Mouse (Mus musculus): ENCODE results near the gene Chd1l.
A peak's percentile ranks its signal among the peaks of the same experiment; 100 is the strongest.

The Chd1l gene

DNA sequence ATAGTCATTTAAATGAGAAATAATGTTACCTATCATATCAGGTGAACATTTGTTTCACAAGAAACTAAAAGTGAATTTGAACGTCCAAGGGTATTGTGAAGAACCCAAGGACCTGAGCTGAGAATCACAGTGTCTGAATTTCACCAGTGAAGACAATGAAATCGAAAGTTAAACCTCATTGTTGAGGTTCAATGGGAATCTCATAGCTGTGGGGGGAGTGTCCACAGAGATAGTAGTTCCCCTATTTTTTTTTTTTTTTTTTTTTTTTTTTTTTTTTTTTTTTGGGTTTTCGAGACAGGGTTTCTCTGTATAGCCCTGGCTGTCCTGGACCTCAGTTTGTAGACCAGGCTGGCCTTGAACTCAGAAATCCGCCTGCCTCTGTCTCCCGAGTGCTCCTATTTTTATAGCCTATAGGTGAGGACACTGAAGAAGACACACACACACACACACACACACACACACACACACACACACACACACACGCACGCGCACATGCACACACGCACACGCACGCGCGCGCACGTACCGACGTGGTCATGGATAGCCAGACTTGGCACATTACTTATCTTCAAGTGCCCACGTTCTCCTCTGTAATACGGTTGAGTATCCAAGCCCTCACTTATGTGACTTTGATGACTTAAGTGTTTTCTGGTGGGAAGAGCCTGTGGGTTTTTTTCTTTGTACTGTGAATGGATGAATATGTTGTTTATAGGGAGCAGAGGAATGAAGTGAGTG lies 7.3 kb upstream of the Chd1l start:
- no peak for DNase-seq

DNA sequence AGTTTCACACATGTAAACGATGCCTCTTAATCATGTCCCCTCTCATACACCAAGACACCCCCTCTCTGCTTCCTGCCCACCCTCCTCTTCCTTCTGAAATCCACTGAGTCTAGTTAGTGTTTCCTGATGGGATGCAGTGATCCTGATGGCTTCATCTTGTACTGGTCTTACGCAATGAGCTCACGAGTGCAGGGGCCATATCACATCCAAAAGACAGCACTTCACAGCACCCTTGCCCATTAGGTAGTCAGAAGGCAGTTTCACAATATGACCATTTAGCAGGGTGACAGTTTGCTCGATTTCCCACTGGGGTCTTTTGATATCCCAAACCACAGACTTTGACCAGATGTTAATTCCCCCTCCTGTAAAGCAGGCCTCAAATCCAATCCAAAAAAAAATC lies 5.9 kb upstream of the Chd1l start:
- no peak for DNase-seq

DNA sequence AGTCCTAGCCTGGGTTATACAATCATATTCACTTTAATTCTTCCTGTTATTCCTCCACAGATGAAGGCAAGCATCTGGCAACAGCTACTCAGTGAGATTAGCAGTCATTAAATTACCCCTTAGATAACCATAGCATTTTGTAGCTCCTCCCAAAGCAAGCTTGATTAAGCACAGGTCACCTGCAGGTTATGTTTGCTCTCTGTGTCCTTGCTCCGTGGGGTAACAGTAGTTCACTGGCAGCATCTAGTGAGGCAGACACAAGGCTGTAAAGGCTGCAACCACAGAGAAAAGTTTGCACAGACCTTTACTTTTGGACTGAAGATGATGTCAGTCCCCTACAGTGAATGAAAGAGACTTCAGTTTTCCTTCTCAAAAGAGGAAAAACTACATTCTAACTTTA lies 5.2 kb upstream of the Chd1l start:
- DNase-seq = no peak

DNA sequence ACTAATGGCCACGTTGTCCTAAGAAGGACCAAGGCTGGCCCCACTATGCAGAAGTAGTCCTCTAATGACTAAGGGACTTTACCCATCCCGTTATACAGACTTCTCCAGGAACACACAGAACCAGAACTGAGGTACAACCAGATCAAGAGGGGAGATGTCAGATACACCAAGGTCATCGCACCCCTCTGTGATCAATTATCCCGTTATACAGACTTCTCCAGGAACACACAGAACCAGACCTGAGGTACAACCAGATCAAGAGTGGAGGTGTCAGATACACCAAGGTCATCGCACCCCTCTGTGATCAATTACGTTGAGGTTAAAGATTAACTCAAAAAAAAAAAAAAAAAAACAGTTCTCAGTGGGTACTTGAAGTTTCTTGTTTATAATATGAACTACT lies 1.0 kb upstream of the Chd1l start:
- no peak for DNase-seq

DNA sequence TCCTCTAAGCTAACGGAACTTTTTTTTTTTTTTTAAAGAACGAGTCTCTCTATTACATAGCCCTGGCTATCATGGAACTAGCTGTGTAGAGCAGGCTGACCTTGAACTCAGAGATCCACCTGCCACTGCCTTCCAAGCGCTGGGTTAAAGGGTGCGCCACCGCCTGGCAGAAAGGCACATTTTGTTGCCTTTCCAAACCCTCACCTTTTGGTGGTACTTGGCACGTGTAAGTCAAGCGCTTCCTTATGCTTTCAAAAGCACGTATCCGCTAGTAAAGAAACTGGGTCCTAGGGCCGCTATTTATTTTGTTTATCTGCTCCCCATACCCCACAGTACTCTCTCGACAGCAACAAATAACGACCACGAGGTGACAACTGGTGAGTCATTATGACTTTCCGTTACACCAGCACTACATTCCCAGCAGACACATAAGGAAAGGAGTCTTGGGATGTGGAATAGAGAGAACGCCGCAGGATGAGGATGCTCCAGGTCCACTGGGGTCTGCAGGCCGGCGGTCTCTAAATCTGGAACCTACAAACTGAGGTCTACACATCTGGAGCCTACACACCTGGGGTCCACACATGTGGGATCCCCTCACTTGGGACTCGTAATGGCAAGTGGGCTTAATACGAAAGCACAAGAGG lies 680 bp downstream of the Chd1l start:
- peak; percentile 76 to 78 for DNase-seq

DNA sequence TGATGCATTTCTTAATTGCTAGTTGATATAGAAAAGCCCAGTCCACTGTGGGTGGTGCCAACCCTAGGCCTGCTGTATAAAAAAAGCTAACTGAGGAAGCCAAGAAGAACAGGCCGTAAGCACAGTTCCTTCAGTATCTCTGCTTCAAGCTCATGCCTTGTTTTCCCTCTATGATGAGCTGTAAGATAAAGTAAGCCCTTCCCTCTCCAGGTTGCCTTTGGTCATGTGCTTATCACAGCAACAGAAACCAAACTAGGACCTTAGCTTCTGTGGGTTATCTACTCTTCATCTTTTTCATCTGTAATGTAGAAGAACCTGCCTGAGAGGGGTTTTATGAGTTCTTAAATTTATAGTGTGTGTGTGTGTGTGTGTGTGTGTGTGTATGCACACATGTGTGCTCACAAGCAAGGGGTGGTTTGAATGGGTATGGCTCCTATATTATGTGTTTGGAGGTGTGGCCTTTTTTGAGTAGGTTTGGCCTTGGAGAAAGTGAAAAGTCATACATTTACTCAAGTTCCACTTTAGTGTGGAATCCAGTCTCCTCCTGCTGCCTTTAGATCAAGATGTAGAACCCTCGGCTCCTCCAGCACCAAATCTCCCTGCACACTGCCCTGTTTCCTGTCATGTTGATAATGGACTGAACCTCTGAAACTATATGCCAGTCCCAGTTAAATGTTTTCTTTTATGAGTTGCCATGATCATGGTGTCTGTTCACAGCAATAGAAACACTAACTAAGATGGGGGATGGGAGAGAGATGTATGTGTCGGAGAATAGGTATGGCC lies 9.8 kb downstream of the Chd1l start:
- no peak for DNase-seq

DNA sequence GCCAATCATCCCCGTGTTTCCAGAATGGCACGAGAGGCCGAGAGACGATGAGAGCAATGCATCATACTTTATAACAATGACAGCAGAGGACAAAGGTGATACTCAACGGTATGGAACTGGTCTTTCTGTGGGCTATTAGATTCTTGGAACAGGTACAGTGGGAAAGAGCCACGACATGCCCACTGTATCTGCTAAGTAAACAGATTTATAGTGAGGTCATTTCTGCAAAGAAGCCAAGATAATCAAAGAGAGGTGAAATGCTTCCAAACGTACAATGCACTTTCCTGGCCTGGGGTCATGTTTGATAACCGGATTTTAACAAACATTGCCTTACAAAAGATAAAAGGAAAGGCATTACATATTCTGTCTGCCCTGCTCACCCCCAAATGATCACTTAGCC lies 13.2 kb downstream of the Chd1l start:
- DNase-seq = no peak

DNA sequence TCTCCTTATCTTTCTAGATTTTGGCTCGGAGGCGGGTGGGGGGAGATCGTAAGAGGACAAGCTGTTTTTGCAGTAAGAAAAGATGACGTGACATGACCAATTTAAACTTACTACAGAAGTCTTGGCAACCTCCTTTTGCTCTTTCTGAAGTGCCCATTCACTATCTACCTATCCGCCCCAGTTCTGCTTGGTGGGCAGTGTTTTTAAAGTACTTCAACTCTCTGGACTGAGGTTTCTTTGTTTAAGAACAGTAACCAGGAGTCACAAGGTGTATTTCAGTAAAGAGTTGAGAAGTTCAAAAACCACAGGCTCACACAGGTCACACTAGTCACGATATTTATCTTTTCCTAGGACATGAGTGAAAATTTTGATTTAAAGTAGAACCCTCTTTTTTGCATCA lies 14.9 kb downstream of the Chd1l start:
- no peak for DNase-seq

DNA sequence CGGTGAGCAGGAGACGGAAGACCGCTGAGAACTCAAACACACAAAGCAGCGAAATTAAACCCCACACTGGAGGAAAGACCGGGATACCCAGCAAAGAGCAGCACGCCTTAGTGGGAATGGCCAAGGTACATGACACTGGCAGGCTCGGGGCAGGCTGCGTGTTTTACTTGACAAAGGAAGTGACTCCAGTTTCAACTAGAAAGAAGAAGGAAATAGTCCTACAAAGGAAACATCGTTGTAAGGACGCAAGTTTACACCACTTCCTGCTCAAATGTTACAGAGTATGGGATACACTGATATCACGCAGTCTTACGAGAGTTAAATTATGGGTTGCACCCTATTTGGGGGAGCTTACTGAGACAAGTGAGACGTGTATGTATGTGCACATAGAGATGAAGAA lies 15.9 kb downstream of the Chd1l start:
- no peak for DNase-seq

DNA sequence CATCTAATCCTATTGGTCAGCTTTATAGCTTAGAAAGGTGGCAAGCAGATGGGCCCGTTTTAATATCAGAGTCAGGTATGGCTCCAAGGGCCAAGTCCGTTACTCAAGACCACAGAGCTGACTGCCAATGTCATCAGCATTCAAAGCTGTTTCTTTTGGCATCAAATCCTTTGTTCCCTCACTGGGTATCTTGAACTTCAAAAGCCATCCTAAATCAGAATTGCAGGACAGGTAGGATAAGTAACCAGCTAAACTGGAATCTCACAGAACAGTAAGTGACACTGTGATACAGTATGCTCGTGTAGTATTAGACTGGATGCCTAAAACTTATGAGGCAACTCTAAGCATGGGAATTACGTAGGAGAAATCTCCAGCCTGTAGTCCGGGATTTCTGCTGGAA lies 16.9 kb downstream of the Chd1l start:
- no peak for DNase-seq

DNA sequence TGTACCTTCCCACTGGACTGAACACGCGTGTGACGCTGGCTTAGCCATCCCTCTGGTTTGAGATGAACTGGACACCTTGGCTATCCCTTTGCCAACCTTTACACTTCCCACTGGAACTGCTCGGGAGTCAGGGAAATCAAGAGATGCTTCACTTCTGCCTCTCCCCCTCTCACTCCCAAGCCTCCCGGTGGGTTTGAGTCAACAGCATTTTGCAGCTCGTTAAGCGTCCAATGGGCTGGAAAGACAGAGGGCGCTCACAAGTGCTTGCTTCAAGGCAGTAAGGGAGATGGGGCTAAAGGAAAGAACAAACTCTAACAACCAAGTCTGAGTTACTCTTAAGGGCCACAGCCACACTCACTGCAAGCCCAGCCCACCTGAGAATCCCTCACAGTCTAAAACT lies 19.3 kb downstream of the Chd1l start:
- no peak for DNase-seq

DNA sequence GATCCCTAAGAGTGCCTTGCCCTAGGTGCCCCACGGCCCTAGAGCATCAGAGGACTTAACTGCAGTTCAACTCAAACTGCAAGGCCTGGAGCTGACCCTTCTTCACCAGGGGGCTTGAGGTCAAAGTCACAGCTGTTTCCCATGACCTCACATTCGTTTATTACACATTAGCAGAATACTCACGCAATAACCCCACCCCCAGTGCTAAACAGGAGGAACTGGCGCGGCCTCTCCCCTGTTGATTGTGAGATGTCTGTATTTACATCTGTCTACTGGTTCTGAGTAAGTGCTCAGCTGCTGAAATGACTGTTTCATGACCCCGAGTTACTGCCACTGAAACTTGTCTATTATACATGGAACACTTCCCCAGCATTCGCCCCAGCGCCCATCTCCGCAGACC lies 22.3 kb downstream of the Chd1l start:
- DNase-seq = no peak

DNA sequence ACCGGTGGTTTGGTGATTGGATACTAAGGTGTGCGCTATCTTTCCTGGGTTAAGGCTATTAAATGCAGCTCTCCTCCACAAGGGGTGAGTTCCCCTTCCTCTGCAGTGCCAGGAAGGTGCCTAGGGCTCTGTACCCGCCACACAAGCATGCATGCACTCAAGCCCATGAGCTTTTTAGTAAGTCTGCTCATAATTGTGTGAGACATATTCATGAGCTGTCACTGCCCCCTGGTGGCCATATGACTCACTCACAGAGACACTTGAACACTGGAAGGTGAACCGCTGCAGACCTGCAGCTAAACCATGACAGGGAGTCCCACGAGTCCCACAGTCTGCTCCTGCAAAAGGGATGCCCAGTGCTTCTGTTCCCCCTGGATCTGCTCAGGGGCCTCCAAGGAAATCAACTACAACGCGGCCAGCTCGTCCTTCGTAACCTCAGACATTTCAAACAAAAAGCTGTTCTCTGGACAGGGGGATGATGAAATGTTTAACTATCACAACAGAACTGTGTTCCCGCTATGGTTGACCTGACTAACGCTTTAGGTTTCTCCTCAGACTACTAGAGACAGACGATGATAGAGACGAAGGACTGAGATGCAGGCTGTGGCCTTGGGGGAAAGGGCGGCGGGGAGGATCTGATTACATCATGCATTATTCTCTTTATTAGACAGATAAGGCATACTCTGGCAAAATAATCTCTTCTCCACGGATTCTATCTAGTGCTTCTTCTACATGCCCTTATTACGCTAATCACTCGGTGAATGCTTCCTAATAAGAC lies 24.4 kb downstream of the Chd1l start:
- DNase-seq = peak; percentile 75 to 78

DNA sequence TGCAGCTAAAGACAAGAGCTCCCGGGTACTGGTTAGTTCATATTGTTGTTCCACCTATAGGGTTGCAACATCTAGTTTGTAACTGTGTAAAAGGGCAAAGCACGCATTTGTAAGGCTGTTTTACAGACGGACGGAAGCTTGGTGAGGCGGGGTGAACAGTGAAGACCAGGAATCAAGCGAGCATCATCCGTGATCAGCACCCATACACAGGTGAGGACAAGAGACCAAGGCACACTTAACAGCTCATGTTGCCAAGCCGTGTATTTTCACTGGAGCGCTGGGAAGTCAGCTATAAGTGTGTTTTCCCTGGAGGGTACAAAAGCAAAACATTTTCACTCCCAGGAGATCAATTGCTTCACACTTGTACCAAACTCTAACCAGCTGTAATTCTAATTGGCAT lies 36.2 kb downstream of the Chd1l start:
- no peak for DNase-seq

DNA sequence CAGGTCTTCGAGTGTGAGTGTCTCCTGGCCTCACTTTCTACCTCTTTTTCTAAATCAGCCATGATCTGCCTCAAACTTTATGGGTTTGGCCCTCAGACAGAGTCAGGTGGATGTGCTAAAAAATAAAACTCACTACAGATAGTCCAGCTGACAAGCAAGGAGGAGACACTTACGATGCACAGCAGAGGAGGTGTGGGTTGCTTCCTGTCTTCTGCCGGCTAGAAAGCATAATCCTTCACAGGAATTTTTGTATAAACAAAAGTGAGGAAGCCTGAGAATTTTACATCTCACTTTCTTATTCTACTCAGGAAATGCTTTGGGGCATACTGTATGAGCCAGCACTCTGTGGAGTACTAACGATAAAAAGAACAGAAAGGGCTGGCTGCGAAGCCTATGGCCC lies 45.4 kb downstream of the Chd1l start:
- no peak for DNase-seq

DNA sequence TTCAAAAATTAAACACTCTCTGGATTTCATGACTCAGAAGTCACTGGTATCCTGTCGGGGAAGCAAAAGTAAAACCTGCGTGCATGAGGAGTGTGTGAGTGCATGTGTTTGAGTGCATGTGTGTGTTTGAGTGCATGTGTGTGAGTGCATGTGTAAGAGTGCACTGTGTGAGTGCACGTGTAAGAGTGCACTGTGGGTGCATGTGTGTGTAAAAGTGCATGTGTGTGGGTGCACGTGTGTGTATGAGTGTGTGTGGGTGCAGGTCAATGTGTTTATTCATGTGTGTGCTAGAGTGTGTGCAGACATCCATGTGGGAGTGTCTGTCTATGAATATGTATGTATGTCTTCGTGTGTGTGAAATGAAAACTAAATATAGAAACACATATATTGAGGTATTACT lies 51.4 kb downstream of the Chd1l start:
- DNase-seq = no peak

DNA sequence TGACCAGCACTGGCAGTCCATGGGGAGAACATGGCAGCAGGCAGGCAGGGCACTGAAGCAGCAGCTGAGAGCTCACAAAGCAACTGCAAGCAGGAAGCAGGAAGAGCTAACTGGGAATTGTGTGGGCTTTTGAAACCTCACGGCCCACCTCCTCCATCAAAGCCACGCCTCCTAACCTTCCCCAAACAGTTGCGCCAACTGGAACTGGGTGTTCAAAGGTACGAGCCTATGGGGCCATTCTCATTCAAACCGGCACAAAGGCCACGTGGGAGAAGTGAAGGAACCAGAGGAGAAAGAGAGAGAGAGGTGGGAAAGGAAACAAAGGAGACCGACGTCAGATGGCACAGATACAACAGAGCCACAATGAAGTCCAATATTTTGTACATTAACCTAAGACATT lies 63.8 kb downstream of the Chd1l start:
- DNase-seq = no peak

DNA sequence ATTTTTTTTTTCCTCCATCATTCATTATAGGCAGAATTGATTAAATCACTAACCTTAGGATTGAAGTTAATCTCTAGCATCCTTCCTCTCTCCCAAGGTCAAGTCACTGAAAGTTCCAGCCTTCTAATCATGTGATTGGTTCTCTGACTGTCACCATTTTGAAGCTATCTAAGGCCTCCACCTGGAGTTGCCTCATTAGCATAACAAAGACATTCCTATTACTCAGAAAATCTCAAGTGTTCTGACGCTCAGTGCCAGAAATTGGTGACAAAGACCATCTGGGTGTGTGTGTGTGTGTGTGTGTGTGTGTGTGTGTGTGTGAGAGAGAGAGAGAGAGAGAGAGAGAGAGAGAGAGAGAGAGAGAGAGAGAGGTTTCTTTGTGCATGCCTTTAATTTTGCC lies 69.8 kb downstream of the Chd1l start:
- no peak for DNase-seq

DNA sequence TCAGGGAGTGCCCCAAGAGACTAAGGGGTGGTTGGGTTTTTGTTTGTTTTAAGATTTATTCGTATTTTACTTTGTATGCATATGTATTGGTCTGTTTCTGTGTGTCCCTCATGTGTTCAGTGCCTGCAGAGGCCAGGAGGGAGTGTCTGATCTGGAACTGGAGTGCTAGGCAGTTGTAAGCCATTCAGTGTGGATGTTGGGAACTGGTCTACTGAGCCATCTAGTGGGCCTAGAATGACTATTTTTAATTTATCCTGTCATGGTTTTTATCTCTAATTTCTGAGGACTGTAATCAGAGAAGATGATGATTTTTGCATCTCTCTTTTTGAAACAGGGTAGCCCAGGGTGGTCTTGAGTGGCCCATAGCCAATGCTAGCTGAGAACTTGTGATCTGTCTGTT lies 71.4 kb downstream of the Chd1l start:
- no peak for DNase-seq

DNA sequence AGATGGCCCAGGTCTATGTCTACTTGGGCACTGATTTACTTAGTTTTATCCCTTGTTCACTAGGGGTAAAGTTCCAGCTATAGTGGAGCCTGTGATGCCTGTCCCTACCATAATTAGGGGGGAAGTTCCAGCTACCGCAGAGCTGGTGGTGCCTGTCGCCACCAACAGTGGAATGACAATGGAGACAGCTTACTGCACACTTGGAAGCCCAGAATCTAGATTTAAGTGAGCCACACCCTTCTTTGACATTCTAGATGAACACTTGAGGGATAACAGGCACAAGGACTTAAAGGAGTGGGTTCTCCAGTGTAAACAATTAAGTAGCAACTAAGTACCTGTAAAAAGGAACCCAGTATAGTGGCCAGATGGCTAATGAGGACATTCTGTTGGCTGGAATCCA lies 73.0 kb downstream of the Chd1l start:
- DNase-seq = no peak

DNA sequence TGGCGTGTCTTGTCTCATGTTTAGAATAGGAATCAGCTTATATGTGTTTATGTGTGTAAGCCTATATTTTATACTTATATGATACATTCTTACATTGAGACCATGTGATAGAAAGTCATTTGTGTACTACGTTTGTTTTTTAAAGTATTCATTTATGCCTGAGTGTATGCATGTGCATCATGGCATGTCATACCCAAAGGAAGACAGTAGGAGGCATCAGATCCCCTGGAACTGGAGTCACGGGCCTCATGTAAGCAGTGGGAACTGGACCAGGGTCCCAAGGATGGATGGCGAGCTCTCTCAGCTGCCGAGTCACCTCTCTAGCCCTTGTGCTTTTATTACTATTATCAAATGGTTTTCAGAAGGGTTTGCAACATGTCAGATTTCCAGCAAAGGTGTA lies 74.3 kb downstream of the Chd1l start:
- no peak for DNase-seq

DNA sequence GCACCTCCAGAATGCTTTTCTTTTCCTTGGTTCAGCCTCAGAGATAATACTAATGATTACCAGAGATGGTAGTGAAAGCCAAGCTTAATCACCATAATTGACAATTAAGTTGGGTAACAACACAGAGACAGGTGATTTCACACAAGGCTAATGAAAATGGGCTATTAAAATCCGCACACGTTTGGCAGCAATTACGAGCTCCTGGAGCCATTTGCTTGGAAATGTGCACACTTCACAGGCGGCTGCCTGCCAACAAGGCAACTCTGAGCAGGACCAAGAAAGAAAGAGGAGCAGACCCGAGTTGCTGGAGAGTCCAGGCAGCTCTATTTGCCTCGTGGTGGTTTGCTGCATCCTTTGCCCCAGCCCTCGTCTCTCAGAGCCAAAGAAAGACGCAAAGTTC lies 84.5 kb downstream of the Chd1l start:
- DNase-seq = no peak

DNA sequence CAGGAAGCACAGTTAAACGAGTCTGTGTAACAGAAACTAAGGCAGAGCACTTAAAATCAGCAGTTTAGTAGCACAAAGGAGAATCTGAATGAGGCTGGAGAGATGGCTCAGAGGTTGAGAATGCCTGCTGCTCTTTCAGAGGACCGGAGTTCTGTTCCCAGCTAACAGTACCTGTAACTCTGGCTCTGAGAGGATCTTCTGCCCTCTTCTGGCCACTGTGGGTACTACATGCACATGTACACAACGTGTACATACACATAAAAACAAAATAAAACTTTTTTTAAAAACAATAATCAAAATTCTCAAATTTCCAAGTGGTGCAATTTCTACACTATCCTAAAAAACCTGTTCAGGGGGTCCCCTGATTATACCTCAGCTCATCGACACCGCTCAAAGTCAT lies 85.2 kb downstream of the Chd1l start:
- DNase-seq = peak; percentile 51 to 54

Measured in B cell, adult 2 months (primary cell).